24 mouse cellular contexts compared by ENCODE assay signal in the genomic region with DNA sequence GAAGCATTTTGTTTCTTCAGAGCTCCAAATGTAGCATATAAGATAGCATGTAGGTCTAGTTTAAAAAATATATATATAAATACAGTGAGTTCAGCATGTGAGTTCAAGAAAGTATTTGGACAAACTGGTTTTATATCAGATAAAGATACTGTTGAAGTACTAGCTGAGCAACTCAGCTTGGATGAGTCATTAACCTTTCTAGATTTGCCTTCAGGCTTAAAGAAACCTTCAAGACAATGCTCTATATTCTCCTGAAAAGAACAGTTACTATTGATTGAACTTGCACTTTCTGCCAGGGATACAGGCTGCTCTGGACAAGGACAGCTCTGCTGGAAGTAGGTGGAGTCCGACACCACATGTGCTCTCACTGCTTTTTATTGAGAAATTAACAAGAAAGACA.
A peak's percentile ranks its signal among the peaks of the same experiment; 100 is the strongest.
DNase-seq lines count a peak whose midpoint lies in the region; ATAC-seq and TF ChIP-seq lines count a peak whose summit lies in the region.
"Had no signal": no experiment of that assay in that cellular context is flagged by ENCODE, and none has a peak within 500 bp of the region (broad histone marks: within the 10 kb centered on the region; RNA-seq: fewer than 3 reads in every experiment).

No protein-coding gene starts in this region.

- H3K9me3 ChIP-seq in MEL (replicated peaks; ENCODE audit: insufficient read depth, low read length) = no peaks in the 10 kb centered on the region
- H3K9me3 ChIP-seq in forebrain, postnatal 0 days (ENCODE audit: low read length) = no peaks in the 10 kb centered on the region
- H3K9me3 ChIP-seq: G1E had no signal

- no peak overlapping the region for H3K4me3 ChIP-seq in MEL (ENCODE audit: control insufficient read depth in 1 of 2, insufficient read depth in 1 of 2, low read depth in 2 of 2, low read length in 2 of 2)
- H3K4me3 ChIP-seq in forebrain, postnatal 0 days (ENCODE audit: low read depth, low read length) = no peak overlapping the region

- TF ChIP-seq POLR2A in MEL (IDR thresholded peaks at IDR 0.05; ENCODE audit: control insufficient read depth in 1 of 2, insufficient read depth in 1 of 2, low read depth in 1 of 2, low read length in 2 of 2, poor library complexity in 1 of 2) = no peak

- H3K27ac ChIP-seq in MEL (ENCODE audit: control insufficient read depth, low read depth, low read length) = no peak overlapping the region
- no peak overlapping the region for H3K27ac ChIP-seq in forebrain, postnatal 0 days (ENCODE audit: low read depth, low read length)

- no peaks in the 10 kb centered on the region for H3K27me3 ChIP-seq in MEL (ENCODE audit: control insufficient read depth in 1 of 2, insufficient read depth in 2 of 2, low read length in 2 of 2)
- no peaks in the 10 kb centered on the region for H3K27me3 ChIP-seq in forebrain, postnatal 0 days (ENCODE audit: insufficient read depth, low read length)
- H3K27me3 ChIP-seq: CH12.LX, Patski had no signal

- H3K36me3 ChIP-seq in MEL (ENCODE audit: control insufficient read depth in 1 of 2, insufficient read depth in 2 of 2, low read length in 2 of 2) = peaks cover 1 to 5% of the 10 kb centered on the region in 2 experiments
- H3K36me3 ChIP-seq in forebrain, postnatal 0 days (ENCODE audit: insufficient read depth) = no peaks in the 10 kb centered on the region

- TF ChIP-seq CTCF in MEL (IDR thresholded peaks at IDR 0.05 in 2 of 3, conservative IDR thresholded peaks at IDR 0.05 in 1 of 3; ENCODE audit: control insufficient read depth in 1 of 3, insufficient read depth in 1 of 3, low read depth in 2 of 3, low read length in 3 of 3, poor library complexity in 1 of 3, severe bottlenecking in 1 of 3) = no peak
- TF ChIP-seq CTCF in forebrain, postnatal 0 days (IDR thresholded peaks at IDR 0.05; ENCODE audit: low read depth) = no peak

- H3K4me1 ChIP-seq in MEL (ENCODE audit: control insufficient read depth in 1 of 2, insufficient read depth in 2 of 2, low read length in 2 of 2) = no peaks in the 10 kb centered on the region
- H3K4me1 ChIP-seq in forebrain, postnatal 0 days (ENCODE audit: insufficient read depth) = no peaks in the 10 kb centered on the region

- WGBS in forebrain, postnatal 0 days = 97% methylated on average over 1 of the region's 1 CpGs

- no peak overlapping the region for H3K9ac ChIP-seq in MEL (ENCODE audit: control insufficient read depth, low read depth, low read length, poor library complexity, severe bottlenecking)
- H3K9ac ChIP-seq in forebrain, postnatal 0 days = no peak overlapping the region

- no peak for TF ChIP-seq RAD21 in MEL (IDR thresholded peaks at IDR 0.05; ENCODE audit: low read depth, low read length)

- H3K4me2 ChIP-seq in forebrain, postnatal 0 days (ENCODE audit: low read depth) = no peak overlapping the region

- TF ChIP-seq EP300 in MEL (IDR thresholded peaks at IDR 0.05; ENCODE audit: low read depth in 1 of 2, low read length in 2 of 2) = no peak

- H3K79me2 ChIP-seq in MEL (ENCODE audit: control insufficient read depth, insufficient read depth, low read length, poor library complexity) = no peaks in the 10 kb centered on the region

- no peak for ATAC-seq in forebrain, postnatal 0 days
- ATAC-seq: activated CD4-positive, CD25-positive, alpha-beta regulatory T cell, adult 4 months; CD4-positive, CD25-positive, alpha-beta regulatory T cell, adult 4 months; Patski had no signal

- DNase-seq in 3T3-L1 (ENCODE audit: low read depth, low spot score) (peak; percentile 15), MEL (ENCODE audit: low read depth, low spot score) (peak; percentile 36)
- peak; percentile 68 for DNase-seq in fat pad, adult 2 months (ENCODE audit: extremely low read depth, low read depth, low spot score)
- peak; percentile 56 for DNase-seq in gonadal fat pad, adult 2 months (ENCODE audit: low read depth)
- no peak for DNase-seq in right cerebral cortex, postnatal 14 days
- no peak for DNase-seq in forebrain, postnatal 0 days
- no peak for DNase-seq in gastrocnemius, adult 18-20 months (ENCODE audit: low spot score)
- no peak for DNase-seq in thymus, postnatal 0 days (ENCODE audit: low spot score)
- DNase-seq: adrenal gland, adult 2 months; adrenal gland, adult 8-10 months; adrenal gland, postnatal 10 days; adrenal gland, postnatal 14 days; adrenal gland, postnatal 25 days; adrenal gland, postnatal 36 days; B cell, adult 2 months; cerebellum, adult 11 months; cerebellum, adult 11-12 months; cerebellum, adult 18-20 months; cerebellum, adult 2 months had no signal

TF ChIP-seq in MEL, 35 proteins besides CTCF, POLR2A, EP300 and RAD21:
- no peak for TF ChIP-seq MEF2A (IDR thresholded peaks at IDR 0.05; ENCODE audit: extremely low read depth, insufficient replicate concordance, low read depth, low read length, poor library complexity, severe bottlenecking)
TF ChIP-seq in MEL: peak in this region for 0.

Comparison
In these comparisons a context has a peak if more than half of its experiments do, and no peak if none do; other contexts are left out.
1. DNase-seq: peak in 3T3-L1 (single experiment), MEL (single experiment), fat pad, adult 2 months (single experiment) and gonadal fat pad, adult 2 months (single experiment); none in right cerebral cortex, postnatal 14 days (single experiment), forebrain, postnatal 0 days (single experiment), gastrocnemius, adult 18-20 months (single experiment) and thymus, postnatal 0 days (single experiment).